Mouse (Mus musculus): ENCODE results near the gene C530025M09Rik. TPM values are rescaled to one million over a fixed set of nuclear protein-coding genes. Genes with fewer than 3 reads are reported as not detected.

The C530025M09Rik gene
- polyA plus RNA-seq, 1 experiment from 2014 or later: not detected

DNA sequence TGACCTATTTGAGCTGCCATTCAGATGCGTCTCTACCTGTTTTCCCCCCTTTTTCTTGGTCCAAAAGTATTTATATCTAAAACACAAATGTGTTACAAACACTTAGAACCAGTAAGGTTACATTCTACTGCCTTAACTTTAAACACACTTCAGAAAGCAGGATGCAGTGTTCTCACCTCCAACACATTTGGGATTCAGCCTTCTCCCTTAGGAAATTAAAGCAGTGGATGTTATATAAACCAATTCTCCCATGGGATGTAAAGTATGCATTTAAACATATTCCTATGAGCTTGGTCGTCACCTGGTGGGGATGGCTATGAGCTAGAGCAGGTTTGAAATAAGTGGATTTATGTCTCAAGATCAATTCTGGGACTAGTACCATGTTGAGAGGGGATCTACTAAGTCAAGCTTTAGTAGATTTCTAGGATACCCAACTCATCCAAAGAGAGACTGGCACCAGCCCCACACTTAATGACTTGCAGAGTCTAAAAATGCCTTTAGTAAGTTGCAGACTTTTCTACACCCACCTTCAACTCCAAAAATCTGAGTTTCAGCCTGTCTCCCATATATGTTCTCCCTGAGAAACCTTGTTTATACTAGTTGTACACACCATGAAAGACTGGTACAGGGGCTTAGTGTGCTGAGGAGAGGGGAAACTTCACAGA, 5.6 kb upstream of the C530025M09Rik start:
- Histone ChIP-seq H3K4me3 (ENCODE audit: low read length) (no peak overlapping the region), H3K4me2 (replicated peaks; ENCODE audit: low read depth, low read length) (no peak overlapping the region), H3K27ac (ENCODE audit: low read length) (no peak overlapping the region), H3K9me3 (ENCODE audit: low read length) (no peaks in the 10 kb centered on the region), H3K9ac (replicated peaks; ENCODE audit: low read length) (no peak overlapping the region), H3K27me3 (ENCODE audit: insufficient read depth, low read length) (peaks cover 18% of the 10 kb centered on the region), H3K4me1 (ENCODE audit: insufficient read depth, low read length) (peaks cover 3% of the 10 kb centered on the region; the same call in 1 of the 2 replicates), H3K36me3 (ENCODE audit: insufficient read depth, low read length) (no peaks in the 10 kb centered on the region)
- 78% methylated on average over 2 of the region's 2 CpGs for WGBS
- no peak for ATAC-seq (ENCODE audit: low FRiP score, low TSS enrichment)

DNA sequence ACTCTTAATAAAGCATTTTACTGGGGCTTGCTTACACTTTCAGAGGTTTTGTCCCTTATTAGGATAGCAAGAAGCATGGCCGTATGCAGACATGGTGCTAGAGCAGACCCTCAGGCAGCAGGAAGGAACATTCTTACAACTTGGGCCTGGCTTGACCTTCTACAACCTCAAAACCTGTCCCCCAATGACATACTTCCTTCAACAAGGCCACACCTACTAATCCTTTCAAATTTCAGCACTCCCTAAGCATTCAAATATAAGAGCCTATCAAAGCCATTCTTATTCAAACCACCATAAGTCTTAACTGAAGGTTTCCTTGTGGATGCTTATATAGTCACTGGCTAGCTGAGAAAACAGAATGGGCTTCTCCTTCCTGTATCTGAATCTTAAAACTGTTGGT, 4.1 kb upstream of the C530025M09Rik start:
- 95% methylated on average over 1 of the region's 1 CpGs for WGBS
- ATAC-seq (ENCODE audit: low FRiP score, low TSS enrichment): no peak
- H3K4me1 ChIP-seq (ENCODE audit: insufficient read depth, low read length): peaks cover 17% of the 10 kb centered on the region
- H3K27me3 ChIP-seq (ENCODE audit: insufficient read depth, low read length): peaks cover 34% of the 10 kb centered on the region
- H3K4me3 ChIP-seq (ENCODE audit: low read length): no peak overlapping the region
- no peak overlapping the region for H3K9ac ChIP-seq (replicated peaks; ENCODE audit: low read length)
- no peaks in the 10 kb centered on the region for H3K36me3 ChIP-seq (ENCODE audit: insufficient read depth, low read length)
- no peaks in the 10 kb centered on the region for H3K9me3 ChIP-seq (ENCODE audit: low read length)
- no peak overlapping the region for H3K27ac ChIP-seq (ENCODE audit: low read length)
- H3K4me2 ChIP-seq (replicated peaks; ENCODE audit: low read depth, low read length): no peak overlapping the region

DNA sequence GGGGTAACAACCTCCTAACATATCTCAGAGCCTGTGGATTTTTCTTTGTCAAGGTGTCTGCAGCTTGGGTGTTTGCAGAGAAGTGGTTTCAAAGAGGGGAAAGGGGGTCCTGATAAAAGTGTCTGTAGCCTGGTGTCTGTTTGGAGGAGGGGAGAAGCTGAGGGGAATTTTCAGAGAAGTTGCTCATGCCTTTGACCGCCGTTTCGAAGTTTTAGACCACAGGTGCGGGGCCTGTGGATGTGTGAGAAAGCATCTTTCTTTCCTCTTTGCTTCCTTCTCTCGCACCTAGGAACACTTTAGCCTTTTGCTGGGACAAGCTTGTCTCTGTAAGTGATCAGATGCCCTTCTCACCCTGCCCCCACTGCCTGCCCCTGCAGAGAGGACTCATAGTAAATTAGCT, 1.3 kb upstream of the C530025M09Rik start:
- no peaks in the 10 kb centered on the region for H3K9me3 ChIP-seq (ENCODE audit: low read length)
- peaks cover 48% of the 10 kb centered on the region for H3K27me3 ChIP-seq (ENCODE audit: insufficient read depth, low read length)
- H3K4me2 ChIP-seq (replicated peaks; ENCODE audit: low read depth, low read length): peak overlapping the region; percentile 94; the same call in 1 of the 2 replicates
- H3K27ac ChIP-seq (ENCODE audit: low read length): no peak overlapping the region
- H3K36me3 ChIP-seq (ENCODE audit: insufficient read depth, low read length): no peaks in the 10 kb centered on the region
- peak overlapping the region; percentile 57; the same call in 1 of the 2 replicates for H3K4me3 ChIP-seq (ENCODE audit: low read length)
- ATAC-seq (ENCODE audit: low FRiP score, low TSS enrichment): no peak
- WGBS: 14% methylated on average over 5 of the region's 5 CpGs
- H3K4me1 ChIP-seq (ENCODE audit: insufficient read depth, low read length): peaks cover 20% of the 10 kb centered on the region
- H3K9ac ChIP-seq (replicated peaks; ENCODE audit: low read length): no peak overlapping the region

DNA sequence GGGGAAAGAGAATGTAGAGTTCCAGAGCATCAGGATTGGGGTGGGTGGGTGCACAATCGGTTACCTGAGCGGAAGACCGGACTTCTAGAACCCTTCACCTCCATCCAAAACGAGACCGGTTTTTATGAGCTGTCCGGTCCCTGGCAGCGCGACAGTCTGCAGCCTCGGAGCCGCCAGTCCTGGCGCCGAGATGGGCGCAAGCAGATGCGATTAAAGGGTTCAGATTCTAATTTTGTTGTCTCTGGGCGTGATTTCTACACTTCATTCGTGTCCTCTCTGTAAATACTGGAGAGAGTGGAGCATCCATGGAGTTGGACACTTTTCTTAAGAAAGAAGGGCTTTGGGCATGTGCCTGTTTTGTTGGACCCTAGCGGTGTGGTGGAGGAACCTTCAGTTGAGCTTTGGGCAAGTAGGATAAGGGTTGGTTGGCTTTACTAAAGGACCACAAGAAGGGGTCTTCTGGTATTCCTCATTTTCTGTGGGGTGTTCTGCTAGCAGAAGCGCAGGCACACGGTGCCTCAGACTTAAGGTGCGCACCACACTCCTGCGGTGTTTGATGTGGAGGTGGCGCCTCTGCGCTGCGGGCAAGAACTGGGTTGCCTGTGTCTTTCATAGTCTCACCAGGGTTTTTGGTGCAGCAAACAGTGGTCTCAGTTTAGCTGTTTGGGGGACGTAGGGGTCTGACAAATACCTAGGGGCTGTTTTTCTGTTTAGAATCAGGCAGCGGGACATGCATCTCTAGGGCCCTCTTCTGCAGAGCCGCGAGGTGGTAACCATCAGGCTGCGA, 639 bp upstream of the C530025M09Rik start:
- no peak overlapping the region for H3K9ac ChIP-seq (replicated peaks; ENCODE audit: low read length)
- peaks cover 20% of the 10 kb centered on the region for H3K4me1 ChIP-seq (ENCODE audit: insufficient read depth, low read length)
- no peak overlapping the region for H3K27ac ChIP-seq (ENCODE audit: low read length)
- no peak for ATAC-seq (ENCODE audit: low FRiP score, low TSS enrichment)
- H3K36me3 ChIP-seq (ENCODE audit: insufficient read depth, low read length): no peaks in the 10 kb centered on the region
- peak overlapping the region; percentile 57 for H3K4me3 ChIP-seq (ENCODE audit: low read length)
- WGBS: 2% methylated on average over 29 of the region's 29 CpGs
- H3K4me2 ChIP-seq (replicated peaks; ENCODE audit: low read depth, low read length): peak overlapping the region; percentile 94
- H3K27me3 ChIP-seq (ENCODE audit: insufficient read depth, low read length): peaks cover 48% of the 10 kb centered on the region
- no peaks in the 10 kb centered on the region for H3K9me3 ChIP-seq (ENCODE audit: low read length)

DNA sequence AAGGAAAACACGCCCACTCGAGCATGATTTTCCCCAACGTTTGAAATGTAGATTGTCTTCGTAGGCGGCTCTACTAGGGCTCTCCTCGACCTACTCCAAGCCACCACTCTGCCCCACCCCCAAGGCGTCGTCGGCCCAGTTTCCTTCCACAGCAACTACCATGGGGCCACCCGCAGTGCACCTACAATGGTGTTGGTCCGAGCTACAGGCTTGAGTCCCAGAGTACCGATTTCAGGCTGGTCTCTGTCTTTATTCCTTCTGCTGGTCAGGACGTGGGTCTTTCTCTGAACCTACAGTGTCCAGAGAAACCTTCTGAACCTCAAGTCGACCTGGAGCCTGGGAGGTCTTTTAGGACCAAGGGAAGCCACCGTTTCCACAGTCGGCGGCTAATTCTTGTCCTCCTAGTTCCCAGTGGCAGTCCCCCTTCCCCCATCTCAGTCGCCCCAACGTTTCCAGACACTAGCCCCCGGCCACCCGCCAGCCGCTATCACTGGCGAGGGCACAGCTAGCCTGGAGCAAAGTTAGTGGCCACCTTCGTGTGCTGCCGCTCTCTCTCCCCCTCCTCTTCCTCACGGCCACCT, 968 bp downstream of the C530025M09Rik start:
- Histone ChIP-seq H3K36me3 (ENCODE audit: insufficient read depth, low read length) (no peaks in the 10 kb centered on the region), H3K27ac (ENCODE audit: low read length) (no peak overlapping the region), H3K4me1 (ENCODE audit: insufficient read depth, low read length) (peaks cover 20% of the 10 kb centered on the region), H3K27me3 (ENCODE audit: insufficient read depth, low read length) (peaks cover 48% of the 10 kb centered on the region), H3K4me3 (ENCODE audit: low read length) (peak overlapping the region; percentile 57), H3K9ac (replicated peaks; ENCODE audit: low read length) (peak overlapping the region; percentile 50), H3K4me2 (replicated peaks; ENCODE audit: low read depth, low read length) (peak overlapping the region; percentile 94), H3K9me3 (ENCODE audit: low read length) (no peaks in the 10 kb centered on the region)
- 2% methylated on average over 26 of the region's 26 CpGs for WGBS
- ATAC-seq (ENCODE audit: low FRiP score, low TSS enrichment): peak; percentile 60

DNA sequence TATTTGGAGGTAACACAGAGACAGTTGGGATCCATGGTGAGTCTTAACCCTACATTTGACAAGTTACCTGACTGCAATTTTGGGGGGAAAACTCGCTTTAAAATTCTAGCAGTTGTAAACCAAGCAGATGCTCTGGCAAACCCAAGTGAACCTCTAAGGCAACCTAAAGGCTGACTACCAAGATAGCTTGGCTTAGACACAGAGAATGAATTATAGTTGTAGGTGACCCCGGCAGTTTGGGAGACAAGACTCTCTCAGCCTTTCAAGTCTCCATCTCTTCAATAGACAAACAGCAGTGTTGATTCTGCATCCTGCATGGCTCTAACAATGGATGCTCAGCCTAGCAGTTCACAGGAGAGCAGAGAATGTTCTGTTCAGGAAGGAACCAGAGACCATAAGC, 2.1 kb downstream of the C530025M09Rik start, which contains the start of gene Syndig1:
Gene Syndig1, plus strand, starts transcription at position 301 of the 400 bp plus-strand sequence.
- Histone ChIP-seq H3K27me3 (ENCODE audit: insufficient read depth, low read length) (peaks cover 45% of the 10 kb centered on the region), H3K4me3 (ENCODE audit: low read length) (peak within 1 kb of the TSS; percentile 57), H3K36me3 (ENCODE audit: insufficient read depth, low read length) (no peaks in the 10 kb centered on the region), H3K4me1 (ENCODE audit: insufficient read depth, low read length) (peaks cover 20% of the 10 kb centered on the region), H3K9ac (replicated peaks; ENCODE audit: low read length) (no peak within 1 kb of the TSS), H3K4me2 (replicated peaks; ENCODE audit: low read depth, low read length) (peak within 1 kb of the TSS; percentile 94), H3K27ac (ENCODE audit: low read length) (no peak within 1 kb of the TSS), H3K9me3 (ENCODE audit: low read length) (no peaks in the 10 kb centered on the region)
- WGBS: 81% methylated on average over 2 of the region's 2 CpGs
- ATAC-seq (ENCODE audit: low FRiP score, low TSS enrichment): no peak

DNA sequence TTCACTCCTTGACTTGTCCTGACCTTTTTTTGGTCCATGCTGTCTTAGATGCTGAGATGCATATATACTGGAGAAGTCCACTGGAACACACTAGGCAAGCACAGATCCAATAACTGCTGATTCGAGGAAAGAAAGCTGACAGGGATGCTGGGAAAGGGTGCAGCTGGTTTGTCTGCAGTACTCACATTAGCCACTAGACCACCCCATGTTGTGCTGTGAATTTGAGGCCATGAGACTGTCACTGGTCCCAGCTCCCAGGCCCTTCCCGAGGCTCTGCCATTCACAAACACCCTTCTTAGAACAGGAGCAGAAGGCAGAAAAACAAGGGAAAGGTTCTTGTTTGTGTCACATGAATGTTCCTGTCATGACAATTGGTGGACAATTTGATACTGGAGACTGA, 10.8 kb downstream of the C530025M09Rik start:
- 39% methylated on average over 2 of the region's 2 CpGs for WGBS
- no peak overlapping the region for H3K4me2 ChIP-seq (replicated peaks; ENCODE audit: low read depth, low read length)
- no peak overlapping the region for H3K27ac ChIP-seq (ENCODE audit: low read length)
- no peaks in the 10 kb centered on the region for H3K27me3 ChIP-seq (ENCODE audit: insufficient read depth, low read length)
- H3K4me1 ChIP-seq (ENCODE audit: insufficient read depth, low read length): no peaks in the 10 kb centered on the region
- H3K9ac ChIP-seq (replicated peaks; ENCODE audit: low read length): no peak overlapping the region
- no peak overlapping the region for H3K4me3 ChIP-seq (ENCODE audit: low read length)
- no peak for ATAC-seq (ENCODE audit: low FRiP score, low TSS enrichment)
- no peaks in the 10 kb centered on the region for H3K36me3 ChIP-seq (ENCODE audit: insufficient read depth, low read length)
- no peaks in the 10 kb centered on the region for H3K9me3 ChIP-seq (ENCODE audit: low read length)

DNA sequence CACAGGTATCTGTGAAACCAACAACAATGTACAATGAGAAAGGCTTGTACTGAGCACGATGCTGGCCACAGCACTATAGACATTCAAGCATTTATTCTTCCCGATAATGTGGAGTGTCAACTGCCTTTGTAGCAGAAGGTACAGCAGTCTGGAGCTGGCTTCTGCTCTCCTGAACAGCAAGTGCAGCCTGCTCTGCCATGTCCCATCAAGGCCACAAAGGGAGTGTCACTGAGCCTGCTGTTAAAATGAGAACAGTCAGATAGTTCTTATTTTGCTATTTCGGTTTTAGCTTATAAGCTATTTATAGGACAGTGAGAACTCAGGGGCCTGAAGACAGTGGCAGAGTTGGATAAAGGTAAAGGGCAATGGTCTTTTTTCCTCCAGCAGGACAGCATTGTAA, 11.3 kb downstream of the C530025M09Rik start:
- Histone ChIP-seq H3K4me1 (ENCODE audit: insufficient read depth, low read length) (no peaks in the 10 kb centered on the region), H3K4me2 (replicated peaks; ENCODE audit: low read depth, low read length) (no peak overlapping the region), H3K9ac (replicated peaks; ENCODE audit: low read length) (no peak overlapping the region), H3K9me3 (ENCODE audit: low read length) (no peaks in the 10 kb centered on the region), H3K27ac (ENCODE audit: low read length) (no peak overlapping the region), H3K27me3 (ENCODE audit: insufficient read depth, low read length) (no peaks in the 10 kb centered on the region), H3K4me3 (ENCODE audit: low read length) (no peak overlapping the region), H3K36me3 (ENCODE audit: insufficient read depth, low read length) (no peaks in the 10 kb centered on the region)
- no peak for ATAC-seq (ENCODE audit: low FRiP score, low TSS enrichment)
- WGBS: 85% methylated on average over 3 of the region's 3 CpGs

DNA sequence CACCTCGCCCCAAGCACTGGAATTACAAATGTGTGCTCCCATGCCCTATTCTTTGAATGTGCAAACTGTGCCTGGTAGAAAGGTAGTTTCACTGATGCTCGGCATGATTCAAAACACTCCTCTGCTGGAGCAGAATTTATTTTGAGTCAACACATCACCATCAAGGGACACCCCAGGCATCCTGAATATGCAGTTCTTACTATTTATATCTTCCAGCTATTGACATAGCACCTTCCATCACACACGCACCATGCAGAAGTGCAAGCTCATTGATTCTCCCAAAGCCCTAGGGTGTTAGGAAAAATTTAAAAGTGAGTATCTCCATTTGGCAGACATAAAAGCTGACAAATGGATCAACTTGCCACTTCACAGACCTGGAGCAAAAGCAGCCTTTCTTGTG, 12.6 kb downstream of the C530025M09Rik start:
- Histone ChIP-seq H3K9ac (replicated peaks; ENCODE audit: low read length) (no peak overlapping the region), H3K36me3 (ENCODE audit: insufficient read depth, low read length) (no peaks in the 10 kb centered on the region), H3K4me2 (replicated peaks; ENCODE audit: low read depth, low read length) (no peak overlapping the region), H3K4me3 (ENCODE audit: low read length) (no peak overlapping the region), H3K4me1 (ENCODE audit: insufficient read depth, low read length) (no peaks in the 10 kb centered on the region), H3K27me3 (ENCODE audit: insufficient read depth, low read length) (no peaks in the 10 kb centered on the region), H3K9me3 (ENCODE audit: low read length) (no peaks in the 10 kb centered on the region), H3K27ac (ENCODE audit: low read length) (no peak overlapping the region)
- no peak for ATAC-seq (ENCODE audit: low FRiP score, low TSS enrichment)
- WGBS: 70% methylated on average over 3 of the region's 3 CpGs

DNA sequence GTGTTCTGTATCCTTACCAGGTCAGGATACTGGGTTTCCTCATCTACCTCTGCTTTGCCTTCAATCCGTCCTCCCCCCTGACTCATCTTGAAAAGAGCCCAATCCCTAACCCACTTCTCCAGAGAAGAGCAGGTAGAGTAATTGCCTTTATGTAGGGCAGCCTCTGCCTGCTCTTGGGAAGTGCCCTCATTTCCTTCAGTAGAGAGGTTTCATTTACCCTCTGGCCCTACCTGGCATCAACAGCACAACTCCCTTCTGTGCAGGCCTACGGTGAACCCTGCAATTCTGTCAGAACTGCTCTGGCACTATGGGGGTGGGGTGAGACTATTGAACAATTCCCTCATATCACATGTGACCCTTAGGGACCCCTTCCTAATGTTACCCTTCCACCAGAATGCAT, 18.1 kb downstream of the C530025M09Rik start:
- H3K36me3 ChIP-seq (ENCODE audit: insufficient read depth, low read length): no peaks in the 10 kb centered on the region

More for the DNA sequence above, 18.1 kb downstream of the C530025M09Rik start:
- Histone ChIP-seq H3K4me3 (ENCODE audit: low read length) (no peak overlapping the region), H3K4me2 (replicated peaks; ENCODE audit: low read depth, low read length) (no peak overlapping the region), H3K27me3 (ENCODE audit: insufficient read depth, low read length) (no peaks in the 10 kb centered on the region), H3K27ac (ENCODE audit: low read length) (no peak overlapping the region), H3K4me1 (ENCODE audit: insufficient read depth, low read length) (no peaks in the 10 kb centered on the region), H3K9ac (replicated peaks; ENCODE audit: low read length) (no peak overlapping the region), H3K9me3 (ENCODE audit: low read length) (no peaks in the 10 kb centered on the region)
- WGBS: 80% methylated on average over 2 of the region's 2 CpGs
- ATAC-seq (ENCODE audit: low FRiP score, low TSS enrichment): no peak

Measured in kidney, embryonic 16.5 days (tissue).